Mouse (Mus musculus): ENCODE data around the gene Col5a1. TPM values are rescaled to one million over a fixed set of nuclear protein-coding genes. Genes with fewer than 3 reads are reported as not detected.
A peak's percentile ranks its signal among the peaks of the same experiment; 100 is the strongest.

Col5a1 gene
- polyA plus RNA-seq, 1 experiment: 37.9 TPM

- H3K4me3 ChIP-seq (ENCODE audit: insufficient read depth, poor library complexity, severe bottlenecking): no peak overlapping the region
- H3K79me3 ChIP-seq (ENCODE audit: low read depth): peaks cover 94% of the 10 kb centered on the region
- no peak overlapping the region for H3ac ChIP-seq (ENCODE audit: control insufficient read depth, insufficient read length, low read depth)
- H3K36me3 ChIP-seq (ENCODE audit: control insufficient read depth, insufficient read depth): peaks cover 57% of the 10 kb centered on the region
- TF ChIP-seq MYOD1 (IDR thresholded peaks at IDR 0.05; ENCODE audit: control insufficient read depth, insufficient read length, low read depth) (no peak), USF1 (IDR thresholded peaks at IDR 0.05; ENCODE audit: low read depth) (no peak), MAX (IDR thresholded peaks at IDR 0.05) (no peak), MYOG (IDR thresholded peaks at IDR 0.05; ENCODE audit: control insufficient read depth, extremely low read depth, insufficient read length) (no peak)
- H3K27me3 ChIP-seq (ENCODE audit: control insufficient read depth, insufficient read depth, insufficient read length): no peaks in the 10 kb centered on the region
- H3K79me2 ChIP-seq (ENCODE audit: control insufficient read depth, insufficient read depth): peaks cover 100% of the 10 kb centered on the region
These were observed 16.1 kb downstream of the Col5a1 start for GRCm38 (mm10) chr2:27902318-27902717.

- H3K79me3 ChIP-seq (ENCODE audit: low read depth): peaks cover 95% of the 10 kb centered on the region
- peaks cover 100% of the 10 kb centered on the region for H3K79me2 ChIP-seq (ENCODE audit: control insufficient read depth, insufficient read depth)
- H3K4me3 ChIP-seq (ENCODE audit: insufficient read depth, poor library complexity, severe bottlenecking): no peak overlapping the region
- H3K36me3 ChIP-seq (ENCODE audit: control insufficient read depth, insufficient read depth): peaks cover 50% of the 10 kb centered on the region
- TF ChIP-seq CTCF (IDR thresholded peaks at IDR 0.05; ENCODE audit: control insufficient read depth, insufficient read depth, insufficient read length): no peak
- TF ChIP-seq CEBPB (IDR thresholded peaks at IDR 0.05; ENCODE audit: low read depth): no peak
- no peak for TF ChIP-seq FOSL1 (IDR thresholded peaks at IDR 0.05; ENCODE audit: insufficient read depth, low read length, poor library complexity, severe bottlenecking)
- TF ChIP-seq MAX (IDR thresholded peaks at IDR 0.05): no peak
- TF ChIP-seq MYOG (IDR thresholded peaks at IDR 0.05; ENCODE audit: control insufficient read depth, extremely low read depth, insufficient read length): no peak
- TF ChIP-seq MYOD1 (IDR thresholded peaks at IDR 0.05; ENCODE audit: control insufficient read depth, insufficient read length, low read depth): peak; percentile 28
- peak; percentile 21 for TF ChIP-seq USF1 (IDR thresholded peaks at IDR 0.05; ENCODE audit: low read depth)
- no peaks in the 10 kb centered on the region for H3K27me3 ChIP-seq (ENCODE audit: control insufficient read depth, insufficient read depth, insufficient read length)
- no peak overlapping the region for H3ac ChIP-seq (ENCODE audit: control insufficient read depth, insufficient read length, low read depth)
These were observed 19.2 kb downstream of the Col5a1 start for GRCm38 (mm10) chr2:27905411-27905810.

DNA sequence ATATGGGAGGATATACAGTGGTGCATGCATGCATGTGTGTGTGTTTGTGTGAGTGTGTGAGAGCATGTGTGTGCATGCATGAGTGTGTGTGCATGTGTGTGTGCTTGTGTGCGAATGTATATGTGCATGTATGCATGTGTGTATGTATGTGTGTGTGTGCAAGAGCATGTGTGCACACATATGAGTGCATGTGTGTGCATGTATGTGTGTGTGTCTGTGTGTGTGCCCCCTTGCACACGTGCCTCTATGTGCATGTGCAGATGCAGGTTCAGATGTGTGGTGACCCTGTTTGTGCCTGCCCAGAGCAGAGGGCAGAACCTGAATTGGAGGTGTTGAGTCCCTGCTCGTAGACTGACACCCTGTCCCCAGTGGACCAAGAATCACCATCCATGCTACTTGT, 24.3 kb downstream of the Col5a1 start:
- peaks cover 97% of the 10 kb centered on the region for H3K79me3 ChIP-seq (ENCODE audit: low read depth)
- H3ac ChIP-seq (ENCODE audit: control insufficient read depth, insufficient read length, low read depth): no peak overlapping the region
- H3K27me3 ChIP-seq (ENCODE audit: control insufficient read depth, insufficient read depth, insufficient read length): no peaks in the 10 kb centered on the region
- H3K36me3 ChIP-seq (ENCODE audit: control insufficient read depth, insufficient read depth): peaks cover 35% of the 10 kb centered on the region
- peaks cover 100% of the 10 kb centered on the region for H3K79me2 ChIP-seq (ENCODE audit: control insufficient read depth, insufficient read depth)
- H3K4me3 ChIP-seq (ENCODE audit: insufficient read depth, poor library complexity, severe bottlenecking): no peak overlapping the region
- TF ChIP-seq MAX (IDR thresholded peaks at IDR 0.05) (no peak), MYOG (IDR thresholded peaks at IDR 0.05; ENCODE audit: control insufficient read depth, extremely low read depth, insufficient read length) (no peak), CTCF (IDR thresholded peaks at IDR 0.05; ENCODE audit: control insufficient read depth, insufficient read depth, insufficient read length) (no peak), MYOD1 (IDR thresholded peaks at IDR 0.05; ENCODE audit: control insufficient read depth, insufficient read length, low read depth) (no peak), CEBPB (IDR thresholded peaks at IDR 0.05; ENCODE audit: low read depth) (no peak), USF1 (IDR thresholded peaks at IDR 0.05; ENCODE audit: low read depth) (no peak), FOSL1 (IDR thresholded peaks at IDR 0.05; ENCODE audit: insufficient read depth, low read length, poor library complexity, severe bottlenecking) (no peak)

- Histone ChIP-seq H3K27me3 (ENCODE audit: control insufficient read depth, insufficient read depth, insufficient read length) (no peaks in the 10 kb centered on the region), H3K79me2 (ENCODE audit: control insufficient read depth, insufficient read depth) (peaks cover 100% of the 10 kb centered on the region), H3K79me3 (ENCODE audit: low read depth) (peaks cover 99% of the 10 kb centered on the region), H3K4me3 (ENCODE audit: insufficient read depth, poor library complexity, severe bottlenecking) (no peak overlapping the region), H3K36me3 (ENCODE audit: control insufficient read depth, insufficient read depth) (peaks cover 22% of the 10 kb centered on the region), H3ac (ENCODE audit: control insufficient read depth, insufficient read length, low read depth) (no peak overlapping the region)
- TF ChIP-seq MYOD1 (IDR thresholded peaks at IDR 0.05; ENCODE audit: control insufficient read depth, insufficient read length, low read depth) (no peak), CEBPB (IDR thresholded peaks at IDR 0.05; ENCODE audit: low read depth) (peak; percentile 76), MAX (IDR thresholded peaks at IDR 0.05) (no peak), FOSL1 (IDR thresholded peaks at IDR 0.05; ENCODE audit: insufficient read depth, low read length, poor library complexity, severe bottlenecking) (no peak)
These were observed 26.5 kb downstream of the Col5a1 start for GRCm38 (mm10) chr2:27912546-27913275.

DNA sequence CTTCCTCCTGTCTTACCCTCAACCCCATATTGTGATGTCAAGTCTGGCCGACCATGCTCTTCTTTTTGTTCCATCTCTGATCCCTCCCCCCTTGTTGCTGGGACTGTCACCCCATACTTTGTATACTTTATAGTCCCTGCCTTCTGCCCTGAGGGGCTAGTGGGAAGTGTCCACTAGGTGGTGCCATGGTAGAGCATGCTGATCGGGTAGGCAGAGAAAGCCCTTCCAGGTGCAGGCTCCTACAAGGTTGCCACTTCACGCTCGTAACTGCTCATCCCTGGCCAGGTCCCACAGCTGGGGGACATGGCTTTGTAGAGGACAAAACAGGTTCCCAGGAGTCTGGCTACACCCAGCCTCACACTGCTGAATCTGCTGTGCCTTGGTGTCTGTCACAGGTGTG, 29.5 kb downstream of the Col5a1 start:
- Histone ChIP-seq H3K27me3 (ENCODE audit: control insufficient read depth, insufficient read depth, insufficient read length) (no peaks in the 10 kb centered on the region), H3ac (ENCODE audit: control insufficient read depth, insufficient read length, low read depth) (peak overlapping the region; percentile 27), H3K4me3 (ENCODE audit: insufficient read depth, poor library complexity, severe bottlenecking) (no peak overlapping the region), H3K79me3 (ENCODE audit: low read depth) (peaks cover 99% of the 10 kb centered on the region), H3K79me2 (ENCODE audit: control insufficient read depth, insufficient read depth) (peaks cover 100% of the 10 kb centered on the region), H3K36me3 (ENCODE audit: control insufficient read depth, insufficient read depth) (peaks cover 31% of the 10 kb centered on the region)
- TF ChIP-seq CTCF (IDR thresholded peaks at IDR 0.05; ENCODE audit: control insufficient read depth, insufficient read depth, insufficient read length) (peak; percentile 40), FOSL1 (IDR thresholded peaks at IDR 0.05; ENCODE audit: insufficient read depth, low read length, poor library complexity, severe bottlenecking) (no peak)

DNA sequence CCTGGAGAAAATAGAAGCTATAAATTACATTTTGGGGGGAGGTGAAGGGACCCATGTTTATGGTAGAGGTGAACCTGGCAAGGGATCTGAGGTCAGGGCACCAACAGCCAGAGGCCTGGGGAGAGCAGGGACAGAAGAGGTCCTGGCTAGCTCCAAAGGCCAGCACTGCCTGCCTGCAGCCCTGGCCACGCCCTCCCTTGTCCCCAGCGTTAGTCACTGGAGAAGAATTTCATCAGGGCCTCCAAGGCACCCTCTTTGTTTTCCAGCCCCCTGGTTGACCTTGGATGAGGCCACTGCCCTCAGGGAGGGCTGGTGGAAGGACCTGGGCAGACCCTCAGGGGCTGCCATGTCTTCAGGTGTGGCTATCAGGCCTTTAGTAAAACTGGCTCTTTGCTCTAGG, 30.1 kb downstream of the Col5a1 start:
- Histone ChIP-seq H3ac (ENCODE audit: control insufficient read depth, insufficient read length, low read depth) (no peak overlapping the region), H3K4me3 (ENCODE audit: insufficient read depth, poor library complexity, severe bottlenecking) (no peak overlapping the region), H3K27me3 (ENCODE audit: control insufficient read depth, insufficient read depth, insufficient read length) (no peaks in the 10 kb centered on the region), H3K36me3 (ENCODE audit: control insufficient read depth, insufficient read depth) (peaks cover 37% of the 10 kb centered on the region), H3K79me3 (ENCODE audit: low read depth) (peaks cover 99% of the 10 kb centered on the region), H3K79me2 (ENCODE audit: control insufficient read depth, insufficient read depth) (peaks cover 100% of the 10 kb centered on the region)
- TF ChIP-seq MYOG (IDR thresholded peaks at IDR 0.05; ENCODE audit: control insufficient read depth, extremely low read depth, insufficient read length): no peak
- no peak for TF ChIP-seq USF1 (IDR thresholded peaks at IDR 0.05; ENCODE audit: low read depth)
- no peak for TF ChIP-seq MYOD1 (IDR thresholded peaks at IDR 0.05; ENCODE audit: control insufficient read depth, insufficient read length, low read depth)
- TF ChIP-seq FOSL1 (IDR thresholded peaks at IDR 0.05; ENCODE audit: insufficient read depth, low read length, poor library complexity, severe bottlenecking): no peak
- no peak for TF ChIP-seq CEBPB (IDR thresholded peaks at IDR 0.05; ENCODE audit: low read depth)
- TF ChIP-seq CTCF (IDR thresholded peaks at IDR 0.05; ENCODE audit: control insufficient read depth, insufficient read depth, insufficient read length): no peak
- no peak for TF ChIP-seq MAX (IDR thresholded peaks at IDR 0.05)

All from C2C12 (cell line).